Mouse (Mus musculus) midbrain, postnatal 0 days (tissue): ENCODE results near the gene Nup88. TPM values are rescaled to one million over a fixed set of nuclear protein-coding genes. Genes with fewer than 3 reads are reported as not detected.
A peak's percentile ranks its signal among the peaks of the same experiment; 100 is the strongest.

ENCODE experiments used
- ATAC-seq: fragments of 200-750 bp; cut with Nextera tagmentation; 2 replicates; pipeline ENCODE4 v1.8.0; 2017; ENCODE audit warnings: moderate number of reproducible peaks, mild to moderate bottlenecking, moderate TSS enrichment, moderate library complexity; ENCODE audit not compliant: low FRiP score
- DNase-seq: peaks from one replicate; pipeline ENCODE4 v3.0.0-alpha.2; 2015; ENCODE audit warnings: low spot score
- H3K27ac ChIP-seq: fragments of 300-500 bp; sonication (generic); 2 replicates; pipeline ENCODE4 v1.5.1; 2014; ENCODE audit warnings: low read depth, mild to moderate bottlenecking, low read length, mixed read lengths
- H3K27me3 ChIP-seq: fragments of 300-500 bp; sonication (generic); 2 replicates; pipeline ENCODE4 v1.6.1; 2014; ENCODE audit warnings: low read length, control low read depth, mixed read lengths; ENCODE audit not compliant: insufficient read depth
- H3K36me3 ChIP-seq: fragments of 300-500 bp; sonication (generic); 2 replicates; pipeline ENCODE4 v1.6.1; 2014; ENCODE audit warnings: low read length, control low read depth, mixed read lengths; ENCODE audit not compliant: insufficient read depth
- H3K4me1 ChIP-seq: fragments of 300-500 bp; sonication (generic); 2 replicates; pipeline ENCODE4 v1.6.1; 2014; ENCODE audit warnings: mild to moderate bottlenecking, control low read depth, antibody characterized with exemption, low read length, mixed read lengths; ENCODE audit not compliant: insufficient read depth
- H3K4me2 ChIP-seq: fragments of 300-500 bp; sonication (generic); 2 replicates; pipeline ENCODE4 v1.6.1; 2014; ENCODE audit warnings: low read depth, mild to moderate bottlenecking, low read length, mixed read lengths; ENCODE audit not compliant: poor library complexity, severe bottlenecking
- H3K4me3 ChIP-seq: fragments of 300-500 bp; sonication (generic); 2 replicates; pipeline ENCODE4 v1.5.1; 2014; ENCODE audit warnings: low read depth, mild to moderate bottlenecking, low read length, moderate library complexity
- H3K9ac ChIP-seq: fragments of 300-500 bp; sonication (generic); replicated peaks from 2 replicates; pipeline ENCODE4 v1.6.1; 2014; ENCODE audit warnings: mild to moderate bottlenecking, low read length, moderate library complexity, mixed read lengths; ENCODE audit not compliant: poor library complexity, severe bottlenecking
- H3K9me3 ChIP-seq: fragments of 300-500 bp; sonication (generic); 2 replicates; pipeline ENCODE4 v1.6.1; 2016; ENCODE audit warnings: low read length, control low read depth
- CTCF ChIP-seq: IDR thresholded peaks from 2 replicates; pipeline ENCODE4 v1.5.1; 2016; ENCODE audit warnings: antibody characterized with exemption, mild to moderate bottlenecking
- WGBS: fragments of 180-500 bp; shearing (Covaris S2); extraction: QIAGEN DNeasy Blood & Tissue Kit; methylation state at CpG from one replicate; pipeline ENCODE4 v1.1.7; 2014; 5-methylcytosine and 5-hydroxymethylcytosine counted together
- polyA plus RNA-seq: library from polyadenylated mRNA; unstranded; fragments of >200 nt; fragmentation: Nextera tagmentation; extraction: Ambion mirVana; gene quantifications from 2 replicates; pipeline ENCODE4 v1.2.1, GENCODE M21; 2015
- total RNA-seq: library from RNA; depleted of rRNA; stranded (reverse); fragments of >200 nt; gene quantifications from 2 replicates; pipeline ENCODE4 v1.2.3, GENCODE M21; 2014

Gene Nup88
- total and polyA plus RNA-seq, 2 experiments from 2014 or later, result 63.8 to 104 TPM

GRCm38 (mm10) chr11:70973947-70974346, 4.2 kb upstream of the Nup88 start:
- no peak overlapping the region for H3K9ac ChIP-seq
- 71% methylated on average over 4 of the region's 4 CpGs for WGBS
- no peak overlapping the region for H3K4me3 ChIP-seq
- DNase-seq (peak; percentile 33), ATAC-seq (no peak)
- H3K4me1 ChIP-seq, result no peaks in the 10 kb centered on the region
- no peak overlapping the region for H3K4me2 ChIP-seq
- no peaks in the 10 kb centered on the region for H3K27me3 ChIP-seq
- H3K36me3 ChIP-seq, result peaks cover 38% of the 10 kb centered on the region
- peak; percentile 61 for TF ChIP-seq CTCF
- H3K27ac ChIP-seq, result no peak overlapping the region
- H3K9me3 ChIP-seq, result no peaks in the 10 kb centered on the region

GRCm38 (mm10) chr11:70972586-70972985, 2.8 kb upstream of the Nup88 start:
- Histone ChIP-seq H3K4me2 (no peak overlapping the region), H3K27me3 (no peaks in the 10 kb centered on the region), H3K9me3 (no peaks in the 10 kb centered on the region), H3K9ac (no peak overlapping the region), H3K4me3 (no peak overlapping the region), H3K27ac (no peak overlapping the region), H3K36me3 (peaks cover 27% of the 10 kb centered on the region), H3K4me1 (no peaks in the 10 kb centered on the region; the same call in 1 of the 2 replicates)
- ATAC-seq (no peak), DNase-seq (no peak)
- WGBS, result 59% methylated on average over 1 of the region's 1 CpGs
- no peak for TF ChIP-seq CTCF

- H3K4me1 ChIP-seq, result no peaks in the 10 kb centered on the region; the same call in 1 of the 2 replicates
- H3K27ac ChIP-seq, result peak overlapping the region; percentile 74
- peaks cover 15% of the 10 kb centered on the region for H3K36me3 ChIP-seq
- ATAC-seq (peak; percentile 22; the same call in 1 of the 2 replicates), DNase-seq (peak; percentile 52)
- WGBS, result 16% methylated on average over 24 of the region's 24 CpGs
- no peaks in the 10 kb centered on the region for H3K27me3 ChIP-seq
- H3K4me3 ChIP-seq, result peak overlapping the region; percentile 96
- H3K9ac ChIP-seq, result peak overlapping the region; percentile 59
- TF ChIP-seq CTCF, result peak; percentile 57
- peak overlapping the region; percentile 88 for H3K4me2 ChIP-seq
- H3K9me3 ChIP-seq, result no peaks in the 10 kb centered on the region
Observed at GRCm38 (mm10) chr11:70970560-70971540, 1.1 kb upstream of the Nup88 start.

GRCm38 (mm10) chr11:70969271-70969794, 440 bp downstream of the Nup88 start:
- Histone ChIP-seq H3K9ac (peak overlapping the region; percentile 93), H3K4me1 (no peaks in the 10 kb centered on the region; the same call in 1 of the 2 replicates), H3K27ac (peak overlapping the region; percentile 91), H3K27me3 (no peaks in the 10 kb centered on the region), H3K36me3 (peaks cover 24% of the 10 kb centered on the region), H3K9me3 (no peaks in the 10 kb centered on the region), H3K4me3 (peak overlapping the region; percentile 96), H3K4me2 (peak overlapping the region; percentile 73)
- under 1% methylated on average over 25 of the region's 25 CpGs for WGBS
- peak; percentile 32 for DNase-seq
- no peak for TF ChIP-seq CTCF
- peak; percentile 18; the same call in 1 of the 2 replicates for ATAC-seq

DNA sequence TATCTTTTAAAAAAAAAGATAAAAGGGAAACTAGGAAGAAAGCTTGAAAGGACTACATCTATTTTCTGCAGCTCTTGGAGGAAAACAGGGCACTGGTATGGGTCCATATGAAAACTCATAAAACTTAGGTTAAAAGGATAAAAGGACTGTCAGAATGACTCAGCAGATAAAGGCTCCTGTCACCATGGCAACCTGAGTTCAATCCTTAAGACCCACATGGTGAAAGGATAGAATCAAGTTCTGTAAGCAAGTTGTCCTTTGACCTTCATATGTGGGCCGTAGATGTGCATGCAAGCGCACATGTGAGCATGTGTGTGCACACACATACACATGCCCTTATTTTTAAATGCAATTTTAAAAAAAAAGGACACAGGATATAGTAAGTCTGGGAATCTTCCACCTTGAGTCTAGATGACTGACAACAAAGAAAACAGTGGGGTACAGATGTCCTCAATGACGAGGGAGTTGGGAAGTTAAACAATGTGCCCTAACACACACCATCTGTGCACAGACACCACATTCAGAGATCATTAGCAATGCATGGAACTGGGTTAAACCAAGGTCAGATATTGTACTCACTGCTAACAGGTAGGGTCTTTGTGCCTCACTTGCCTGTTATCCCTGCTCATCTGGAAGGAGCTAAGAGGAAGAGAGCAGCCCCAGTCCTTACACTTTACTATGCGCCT, 5.4 kb downstream of the Nup88 start:
- Histone ChIP-seq H3K4me2 (no peak overlapping the region), H3K9ac (no peak overlapping the region), H3K4me3 (no peak overlapping the region), H3K4me1 (no peaks in the 10 kb centered on the region; the same call in 1 of the 2 replicates), H3K36me3 (peaks cover 42% of the 10 kb centered on the region), H3K27ac (no peak overlapping the region), H3K27me3 (no peaks in the 10 kb centered on the region), H3K9me3 (no peaks in the 10 kb centered on the region)
- TF ChIP-seq CTCF, result no peak
- 82% methylated on average over 4 of the region's 4 CpGs for WGBS
- ATAC-seq (no peak), DNase-seq (no peak)
